19 mouse cellular contexts compared by ENCODE assay signal in genomic region chrX:147527646-147528172, GRCm38 (mm10). TPM values are rescaled to one million over a fixed set of nuclear protein-coding genes. Genes with fewer than 3 reads are reported as not detected.
DNase-seq lines count a peak whose midpoint lies in the region; ATAC-seq lines count a peak whose summit lies in the region.
"Had no signal": no experiment of that assay in that cellular context is flagged by ENCODE, and none has a peak within 500 bp of the region (broad histone marks: within the 10 kb centered on the region; RNA-seq: fewer than 3 reads in every experiment).

No protein-coding gene starts in this region.

- H3K27ac ChIP-seq in hindbrain, embryonic 14.5 days = peak overlapping the region; percentile 24; the same call in 1 of the 2 replicates
- H3K27ac ChIP-seq in hindbrain, embryonic 16.5 days (ENCODE audit: low read depth, low read length) = no peak overlapping the region
- H3K27ac ChIP-seq in midbrain, embryonic 11.5 days (ENCODE audit: low read depth, low read length) = no peak overlapping the region
- H3K27ac ChIP-seq in midbrain, embryonic 13.5 days = no peak overlapping the region
- H3K27ac ChIP-seq: embryonic facial prominence, embryonic 13.5 days; heart, adult 2 months; heart, embryonic 15.5 days; hindbrain, embryonic 13.5 days had no signal

- H3K4me1 ChIP-seq in hindbrain, embryonic 14.5 days (replicated peaks; ENCODE audit: control insufficient read depth, insufficient read depth, low read length) = no peaks in the 10 kb centered on the region
- H3K4me1 ChIP-seq in hindbrain, embryonic 16.5 days (ENCODE audit: control insufficient read depth, insufficient read depth, low read depth, low read length) = no peaks in the 10 kb centered on the region
- H3K4me1 ChIP-seq in midbrain, embryonic 11.5 days (ENCODE audit: control insufficient read depth, insufficient read depth, low read length) = no peaks in the 10 kb centered on the region
- H3K4me1 ChIP-seq in midbrain, embryonic 13.5 days (replicated peaks) = peaks cover 5% of the 10 kb centered on the region; the same call in 1 of the 2 replicates
- H3K4me1 ChIP-seq: embryonic facial prominence, embryonic 13.5 days; heart, embryonic 15.5 days had no signal

- ATAC-seq in hindbrain, embryonic 14.5 days (ENCODE audit: low FRiP score) = no peak
- no peak for ATAC-seq in hindbrain, embryonic 16.5 days
- ATAC-seq in midbrain, embryonic 11.5 days (ENCODE audit: low FRiP score) = no peak
- ATAC-seq in midbrain, embryonic 13.5 days = no peak
- ATAC-seq: intestine, embryonic 16.5 days had no signal

- no peak for DNase-seq in hindbrain, embryonic 14.5 days (ENCODE audit: low spot score)
- peak; percentile 81 for DNase-seq in midbrain, embryonic 11.5 days (ENCODE audit: low spot score, missing footprints)
- peak; percentile 40 for DNase-seq in brain, embryonic 18.5 days (ENCODE audit: low read depth, low spot score)
- peak; percentile 3 to 14 for DNase-seq in layer of hippocampus, postnatal 14 days (ENCODE audit: low spot score in 2 of 2)
- no peak for DNase-seq in left cerebral cortex, postnatal 25 days (ENCODE audit: low spot score in 2 of 2)
- DNase-seq: adrenal gland, adult 2 months; adrenal gland, postnatal 36 days; cerebellum, adult 18-20 months; cerebellum, adult 9-11 months; gastrocnemius, postnatal 14 days; heart, adult 2 months; heart, postnatal 14 days had no signal

- H3K36me3 ChIP-seq in hindbrain, embryonic 14.5 days (replicated peaks; ENCODE audit: control insufficient read depth, insufficient read depth) = no peaks in the 10 kb centered on the region
- no peaks in the 10 kb centered on the region for H3K36me3 ChIP-seq in hindbrain, embryonic 16.5 days (ENCODE audit: control insufficient read depth, insufficient read depth, low read length)
- H3K36me3 ChIP-seq in midbrain, embryonic 11.5 days (ENCODE audit: control insufficient read depth, insufficient read depth, low read length) = no peaks in the 10 kb centered on the region
- no peaks in the 10 kb centered on the region for H3K36me3 ChIP-seq in midbrain, embryonic 13.5 days
- H3K36me3 ChIP-seq: embryonic facial prominence, embryonic 13.5 days; heart, embryonic 15.5 days; hindbrain, embryonic 13.5 days had no signal

- no peak overlapping the region for H3K4me3 ChIP-seq in hindbrain, embryonic 14.5 days (replicated peaks; ENCODE audit: low read length)
- H3K4me3 ChIP-seq in hindbrain, embryonic 16.5 days (ENCODE audit: low read length) = no peak overlapping the region
- no peak overlapping the region for H3K4me3 ChIP-seq in midbrain, embryonic 11.5 days (ENCODE audit: low read depth, low read length)
- H3K4me3 ChIP-seq in midbrain, embryonic 13.5 days (replicated peaks) = no peak overlapping the region
- H3K4me3 ChIP-seq: embryonic facial prominence, embryonic 13.5 days; heart, adult 2 months; heart, embryonic 15.5 days; hindbrain, embryonic 13.5 days had no signal

- no peak overlapping the region for H3K4me2 ChIP-seq in hindbrain, embryonic 14.5 days (replicated peaks)
- no peak overlapping the region for H3K4me2 ChIP-seq in hindbrain, embryonic 16.5 days (ENCODE audit: low read length)
- H3K4me2 ChIP-seq in midbrain, embryonic 11.5 days = no peak overlapping the region
- no peak overlapping the region for H3K4me2 ChIP-seq in midbrain, embryonic 13.5 days (replicated peaks)
- H3K4me2 ChIP-seq: embryonic facial prominence, embryonic 13.5 days; heart, embryonic 11.5 days; heart, embryonic 15.5 days; hindbrain, embryonic 13.5 days had no signal

- intact Hi-C loops in left cerebral cortex, postnatal 25 days (cut with DNase I) = no loop called here

- no peaks in the 10 kb centered on the region for H3K9me3 ChIP-seq in hindbrain, embryonic 14.5 days (ENCODE audit: control insufficient read depth, low read length)
- no peaks in the 10 kb centered on the region for H3K9me3 ChIP-seq in hindbrain, embryonic 16.5 days (ENCODE audit: control insufficient read depth, low read length)
- H3K9me3 ChIP-seq in midbrain, embryonic 11.5 days (ENCODE audit: control insufficient read depth, low read length) = no peaks in the 10 kb centered on the region
- H3K9me3 ChIP-seq in midbrain, embryonic 13.5 days = no peaks in the 10 kb centered on the region
- H3K9me3 ChIP-seq: embryonic facial prominence, embryonic 13.5 days; heart, embryonic 15.5 days; hindbrain, embryonic 13.5 days had no signal

- WGBS in hindbrain, embryonic 14.5 days = 54% methylated on average over 7 of the region's 7 CpGs
- 52% methylated on average over 7 of the region's 7 CpGs for WGBS in hindbrain, embryonic 16.5 days
- 70% methylated on average over 7 of the region's 7 CpGs for WGBS in midbrain, embryonic 11.5 days
- 48% methylated on average over 7 of the region's 7 CpGs for WGBS in midbrain, embryonic 13.5 days

- H3K9ac ChIP-seq in hindbrain, embryonic 14.5 days = no peak overlapping the region
- no peak overlapping the region for H3K9ac ChIP-seq in hindbrain, embryonic 16.5 days (ENCODE audit: low read depth, low read length)
- H3K9ac ChIP-seq in midbrain, embryonic 11.5 days (ENCODE audit: low read length) = no peak overlapping the region
- no peak overlapping the region for H3K9ac ChIP-seq in midbrain, embryonic 13.5 days (replicated peaks)
- H3K9ac ChIP-seq: embryonic facial prominence, embryonic 13.5 days; heart, embryonic 15.5 days; hindbrain, embryonic 13.5 days had no signal

- H3K27me3 ChIP-seq in hindbrain, embryonic 14.5 days (ENCODE audit: control insufficient read depth, insufficient read depth, low read length) = no peaks in the 10 kb centered on the region
- no peaks in the 10 kb centered on the region for H3K27me3 ChIP-seq in hindbrain, embryonic 16.5 days (replicated peaks; ENCODE audit: control insufficient read depth, insufficient read depth, low read length)
- H3K27me3 ChIP-seq in midbrain, embryonic 11.5 days (ENCODE audit: control insufficient read depth, insufficient read depth, low read length) = no peaks in the 10 kb centered on the region
- no peaks in the 10 kb centered on the region for H3K27me3 ChIP-seq in midbrain, embryonic 13.5 days
- H3K27me3 ChIP-seq: embryonic facial prominence, embryonic 13.5 days; heart, embryonic 15.5 days; hindbrain, embryonic 13.5 days had no signal

RNA-seq across cellular contexts. Expression of gene Lrch2, which starts 26.2 kb away (rescaled TPM):
- 17.8 and 18.8 TPM in 2 replicates for polyA plus RNA-seq in hindbrain, embryonic 14.5 days (2014; fragmentation: Nextera tagmentation; extraction: Ambion mirVana)
- polyA plus RNA-seq in hindbrain, embryonic 16.5 days (2015; fragmentation: Nextera tagmentation; extraction: Ambion mirVana) = 7.6 and 8.2 TPM in 2 replicates
- 11.9 and 12.8 TPM in 2 replicates for polyA plus RNA-seq in midbrain, embryonic 11.5 days (2014; fragmentation: Nextera tagmentation; extraction: Ambion mirVana)
- 14.0 and 17.4 TPM in 2 replicates for polyA plus RNA-seq in midbrain, embryonic 13.5 days (2015; fragmentation: Nextera tagmentation; extraction: Ambion mirVana)
- total RNA-seq in layer of hippocampus, postnatal 14 days (2021) = 10 to 100 TPM; 28.0 to 29.0 TPM
- total RNA-seq in left cerebral cortex, postnatal 25 days (2021) = 10 to 100 TPM; 22.0 to 26.0 TPM

Comparison
In these comparisons a context has a peak if more than half of its experiments do, and no peak if none do; other contexts are left out.
1. DNase-seq: peak in midbrain, embryonic 11.5 days (single experiment), brain, embryonic 18.5 days (single experiment) and layer of hippocampus, postnatal 14 days (2 of 2); none in hindbrain, embryonic 14.5 days (single experiment) and left cerebral cortex, postnatal 25 days (0 of 2).